Mouse (Mus musculus): ENCODE measurements around the gene Adrb1. TPM values are rescaled to one million over a fixed set of nuclear protein-coding genes. Genes with fewer than 3 reads are reported as not detected.

Adrb1 gene
- 0.61 and 0.62 TPM in 2 replicates for polyA plus RNA-seq (2015; fragmentation: Nextera tagmentation; extraction: Ambion mirVana)

GRCm38 (mm10) chr19:56721387-56722211, at the start of gene Adrb1:
Gene Adrb1 (plus strand): TSS chr19:56722199.
- Histone ChIP-seq H3K4me3 (peak within 1 kb of the TSS; percentile 60), H3K27ac (no peak within 1 kb of the TSS), H3K9ac (peak within 1 kb of the TSS; percentile 67), H3K27me3 (peaks cover 95% of the 10 kb centered on the region), H3K4me1 (peaks cover 31% of the 10 kb centered on the region), H3K4me2 (replicated peaks) (peak within 1 kb of the TSS; percentile 95), H3K9me3 (no peaks in the 10 kb centered on the region), H3K36me3 (no peaks in the 10 kb centered on the region)
- WGBS: under 1% methylated on average over 35 of the region's 63 CpGs
- peak; percentile 52 for ATAC-seq (ENCODE audit: low FRiP score, low read depth)

GRCm38 (mm10) chr19:56675690-56676089, 46.3 kb upstream of the Adrb1 start:
- H3K27me3 ChIP-seq: no peaks in the 10 kb centered on the region
- no peak overlapping the region for H3K27ac ChIP-seq
- WGBS: 90% methylated on average over 5 of the region's 5 CpGs
- ATAC-seq (ENCODE audit: low FRiP score, low read depth): no peak
- H3K4me2 ChIP-seq (replicated peaks): no peak overlapping the region
- H3K9ac ChIP-seq: no peak overlapping the region
- no peaks in the 10 kb centered on the region for H3K9me3 ChIP-seq
- H3K4me1 ChIP-seq: peaks cover 36% of the 10 kb centered on the region
- H3K4me3 ChIP-seq: no peak overlapping the region
- no peaks in the 10 kb centered on the region for H3K36me3 ChIP-seq

- H3K4me1 ChIP-seq: peaks cover 40% of the 10 kb centered on the region
- no peak overlapping the region for H3K4me3 ChIP-seq
- H3K9me3 ChIP-seq: no peaks in the 10 kb centered on the region
- H3K36me3 ChIP-seq: no peaks in the 10 kb centered on the region
- no peak overlapping the region for H3K4me2 ChIP-seq (replicated peaks)
- 87% methylated on average over 4 of the region's 4 CpGs for WGBS
- no peaks in the 10 kb centered on the region for H3K27me3 ChIP-seq
- no peak overlapping the region for H3K9ac ChIP-seq
- H3K27ac ChIP-seq: no peak overlapping the region; the same call in 1 of the 2 replicates
- no peak for ATAC-seq (ENCODE audit: low FRiP score, low read depth)
Observed at GRCm38 (mm10) chr19:56676506-56676905, 45.5 kb upstream of the Adrb1 start.

- no peak overlapping the region for H3K4me2 ChIP-seq (replicated peaks)
- WGBS: 31% methylated on average over 8 of the region's 8 CpGs
- H3K4me3 ChIP-seq: no peak overlapping the region
- no peak overlapping the region for H3K9ac ChIP-seq
- peaks cover 40% of the 10 kb centered on the region for H3K4me1 ChIP-seq
- H3K27me3 ChIP-seq: no peaks in the 10 kb centered on the region
- peak overlapping the region; percentile 61; the same call in 1 of the 2 replicates for H3K27ac ChIP-seq
- H3K9me3 ChIP-seq: no peaks in the 10 kb centered on the region
- ATAC-seq (ENCODE audit: low FRiP score, low read depth): no peak
- H3K36me3 ChIP-seq: no peaks in the 10 kb centered on the region
Observed at GRCm38 (mm10) chr19:56677611-56678010, 44.4 kb upstream of the Adrb1 start.

- Histone ChIP-seq H3K9ac (no peak overlapping the region), H3K4me2 (replicated peaks) (peak overlapping the region; percentile 16; the same call in 1 of the 2 replicates), H3K4me3 (no peak overlapping the region), H3K9me3 (no peaks in the 10 kb centered on the region), H3K36me3 (no peaks in the 10 kb centered on the region), H3K27me3 (no peaks in the 10 kb centered on the region), H3K27ac (peak overlapping the region; percentile 70), H3K4me1 (peaks cover 44% of the 10 kb centered on the region)
- WGBS: 67% methylated on average over 9 of the region's 9 CpGs
- ATAC-seq (ENCODE audit: low FRiP score, low read depth): no peak
Observed at GRCm38 (mm10) chr19:56678516-56678915, 43.5 kb upstream of the Adrb1 start.

- Histone ChIP-seq H3K27me3 (no peaks in the 10 kb centered on the region), H3K9ac (no peak overlapping the region), H3K4me3 (no peak overlapping the region), H3K4me2 (replicated peaks) (no peak overlapping the region), H3K9me3 (no peaks in the 10 kb centered on the region), H3K4me1 (peaks cover 44% of the 10 kb centered on the region), H3K36me3 (no peaks in the 10 kb centered on the region), H3K27ac (peak overlapping the region; percentile 70; the same call in 1 of the 2 replicates)
- 0 out of 2 replicates have a peak, but pooled peaks have one; percentile 16 for ATAC-seq (ENCODE audit: low FRiP score, low read depth)
- 77% methylated on average over 18 of the region's 18 CpGs for WGBS
Observed at GRCm38 (mm10) chr19:56679213-56679965, 42.6 kb upstream of the Adrb1 start.

- Histone ChIP-seq H3K4me2 (replicated peaks) (no peak overlapping the region), H3K4me1 (peaks cover 46% of the 10 kb centered on the region), H3K9ac (no peak overlapping the region), H3K4me3 (no peak overlapping the region), H3K27ac (peak overlapping the region; percentile 70; the same call in 1 of the 2 replicates), H3K27me3 (no peaks in the 10 kb centered on the region), H3K36me3 (no peaks in the 10 kb centered on the region), H3K9me3 (no peaks in the 10 kb centered on the region)
- WGBS: 64% methylated on average over 7 of the region's 7 CpGs
- ATAC-seq (ENCODE audit: low FRiP score, low read depth): no peak
Observed at GRCm38 (mm10) chr19:56679992-56680391, 42.0 kb upstream of the Adrb1 start.

- no peak overlapping the region for H3K9ac ChIP-seq
- H3K4me3 ChIP-seq: no peak overlapping the region
- H3K27ac ChIP-seq: no peak overlapping the region
- peaks cover 68% of the 10 kb centered on the region for H3K4me1 ChIP-seq
- 77% methylated on average over 7 of the region's 7 CpGs for WGBS
- no peaks in the 10 kb centered on the region for H3K9me3 ChIP-seq
- H3K36me3 ChIP-seq: no peaks in the 10 kb centered on the region
- no peak for ATAC-seq (ENCODE audit: low FRiP score, low read depth)
- no peaks in the 10 kb centered on the region for H3K27me3 ChIP-seq
- H3K4me2 ChIP-seq (replicated peaks): no peak overlapping the region
Observed at GRCm38 (mm10) chr19:56682297-56682696, 39.7 kb upstream of the Adrb1 start.

- peaks cover 65% of the 10 kb centered on the region for H3K4me1 ChIP-seq
- H3K27me3 ChIP-seq: no peaks in the 10 kb centered on the region
- no peak overlapping the region for H3K4me3 ChIP-seq
- H3K4me2 ChIP-seq (replicated peaks): no peak overlapping the region
- no peaks in the 10 kb centered on the region for H3K9me3 ChIP-seq
- H3K36me3 ChIP-seq: no peaks in the 10 kb centered on the region
- no peak overlapping the region for H3K9ac ChIP-seq
- WGBS: 74% methylated on average over 7 of the region's 7 CpGs
- H3K27ac ChIP-seq: no peak overlapping the region
- no peak for ATAC-seq (ENCODE audit: low FRiP score, low read depth)
Observed at GRCm38 (mm10) chr19:56682843-56683242, 39.2 kb upstream of the Adrb1 start.

- no peak for ATAC-seq (ENCODE audit: low FRiP score, low read depth)
Observed at GRCm38 (mm10) chr19:56685515-56685914, 36.5 kb upstream of the Adrb1 start.

GRCm38 (mm10) chr19:56686218-56686617, 35.8 kb upstream of the Adrb1 start:
- WGBS: 50% methylated on average over 12 of the region's 12 CpGs

More at GRCm38 (mm10) chr19:56685515-56685914, 36.5 kb upstream of the Adrb1 start:
- Histone ChIP-seq H3K27ac (no peak overlapping the region), H3K4me2 (replicated peaks) (no peak overlapping the region), H3K27me3 (no peaks in the 10 kb centered on the region), H3K4me3 (no peak overlapping the region), H3K4me1 (peaks cover 38% of the 10 kb centered on the region), H3K9ac (no peak overlapping the region), H3K36me3 (no peaks in the 10 kb centered on the region), H3K9me3 (no peaks in the 10 kb centered on the region)
- 73% methylated on average over 7 of the region's 7 CpGs for WGBS

GRCm38 (mm10) chr19:56687026-56687635, 34.9 kb upstream of the Adrb1 start:
- no peak overlapping the region for H3K27ac ChIP-seq
- no peaks in the 10 kb centered on the region for H3K36me3 ChIP-seq
- H3K4me2 ChIP-seq (replicated peaks): no peak overlapping the region
- WGBS: 70% methylated on average over 8 of the region's 8 CpGs
- H3K9ac ChIP-seq: no peak overlapping the region
- no peaks in the 10 kb centered on the region for H3K27me3 ChIP-seq
- no peaks in the 10 kb centered on the region for H3K9me3 ChIP-seq
- peaks cover 33% of the 10 kb centered on the region for H3K4me1 ChIP-seq
- H3K4me3 ChIP-seq: no peak overlapping the region
- ATAC-seq (ENCODE audit: low FRiP score, low read depth): no peak

More at GRCm38 (mm10) chr19:56686218-56686617, 35.8 kb upstream of the Adrb1 start:
- Histone ChIP-seq H3K36me3 (no peaks in the 10 kb centered on the region), H3K4me3 (no peak overlapping the region), H3K4me2 (replicated peaks) (no peak overlapping the region), H3K4me1 (peaks cover 33% of the 10 kb centered on the region), H3K9me3 (no peaks in the 10 kb centered on the region), H3K9ac (no peak overlapping the region), H3K27me3 (no peaks in the 10 kb centered on the region), H3K27ac (no peak overlapping the region)
- ATAC-seq (ENCODE audit: low FRiP score, low read depth): no peak

Measured in limb, embryonic 13.5 days (tissue).